Mouse (Mus musculus): ENCODE results near the gene B3glct. TPM values are rescaled to one million over a fixed set of nuclear protein-coding genes. Genes with fewer than 3 reads are reported as not detected.

Gene B3glct
- polyA plus RNA-seq, 1 experiment from 2014 or later = 13.6 TPM

DNA sequence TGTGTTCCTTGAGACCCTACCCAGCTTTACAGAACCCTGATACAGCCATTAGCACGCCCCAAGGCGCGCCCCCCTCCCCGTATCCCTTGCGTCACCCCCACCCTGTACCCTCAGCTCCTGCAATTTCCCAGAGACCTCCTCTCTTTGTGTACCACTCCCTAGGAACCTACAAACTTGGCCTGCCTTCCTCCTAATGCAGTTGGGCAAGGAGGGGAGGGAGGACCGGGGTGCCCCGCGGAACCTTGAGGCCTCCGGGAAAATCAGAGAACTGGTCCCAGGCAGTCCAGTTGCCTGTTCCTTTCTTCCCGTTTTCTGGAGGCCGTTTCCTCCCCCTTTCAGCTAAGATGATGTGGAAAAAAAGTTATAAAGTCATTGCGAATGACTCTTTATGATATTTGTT, 1.3 kb downstream of the B3glct start:
- peak overlapping the region; percentile 74 for H3K4me3 ChIP-seq
- no peaks in the 10 kb centered on the region for H3K9me3 ChIP-seq
- no peak overlapping the region for H3K27ac ChIP-seq
- no peaks in the 10 kb centered on the region for H3K27me3 ChIP-seq
- ATAC-seq (ENCODE audit: insufficient number of reproducible peaks, low FRiP score, low TSS enrichment, low read depth) = no peak
- no peak overlapping the region for H3K9ac ChIP-seq
- no peaks in the 10 kb centered on the region for H3K36me3 ChIP-seq
- peaks cover 13% of the 10 kb centered on the region for H3K4me1 ChIP-seq
- WGBS = 11% methylated on average over 12 of the region's 12 CpGs
- peak overlapping the region; percentile 96 for H3K4me2 ChIP-seq

GRCm38 (mm10) chr5:149679886-149680285, 1.9 kb downstream of the B3glct start:
- WGBS = 42% methylated on average over 7 of the region's 7 CpGs

GRCm38 (mm10) chr5:149680946-149681345, 2.9 kb downstream of the B3glct start:
- Histone ChIP-seq H3K4me2 (no peak overlapping the region), H3K4me3 (no peak overlapping the region), H3K9ac (no peak overlapping the region), H3K27me3 (no peaks in the 10 kb centered on the region), H3K9me3 (no peaks in the 10 kb centered on the region), H3K4me1 (peaks cover 13% of the 10 kb centered on the region), H3K36me3 (no peaks in the 10 kb centered on the region), H3K27ac (no peak overlapping the region)
- WGBS = 29% methylated on average over 5 of the region's 5 CpGs
- ATAC-seq (ENCODE audit: insufficient number of reproducible peaks, low FRiP score, low TSS enrichment, low read depth) = no peak

More at GRCm38 (mm10) chr5:149679886-149680285, 1.9 kb downstream of the B3glct start:
- no peak for ATAC-seq (ENCODE audit: insufficient number of reproducible peaks, low FRiP score, low TSS enrichment, low read depth)
- Histone ChIP-seq H3K4me1 (peaks cover 13% of the 10 kb centered on the region), H3K9me3 (no peaks in the 10 kb centered on the region), H3K27me3 (no peaks in the 10 kb centered on the region), H3K4me3 (no peak overlapping the region), H3K27ac (no peak overlapping the region), H3K36me3 (no peaks in the 10 kb centered on the region), H3K9ac (no peak overlapping the region), H3K4me2 (0 out of 2 replicates have a peak overlapping the region, but pooled peaks have one; percentile 96)

DNA sequence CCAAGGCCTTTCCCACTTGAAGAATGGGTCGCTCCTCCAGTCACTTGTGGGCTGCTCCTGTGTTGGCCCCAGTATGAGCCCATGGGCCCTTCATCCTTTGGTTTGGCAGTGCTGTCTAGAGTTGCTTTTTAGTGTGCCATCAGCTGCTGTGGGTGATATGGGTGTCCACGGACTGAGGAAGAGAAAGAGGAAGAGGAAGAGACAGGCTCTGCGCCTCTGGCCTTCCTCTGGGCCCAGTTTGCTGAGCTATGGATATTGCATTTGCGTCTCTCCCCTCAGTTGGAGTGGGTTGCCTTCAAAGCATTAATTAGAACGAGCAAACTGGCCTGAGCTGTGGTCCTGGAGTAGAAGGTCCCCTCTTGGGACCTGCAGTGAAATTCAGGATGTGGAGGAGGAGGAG, 11.8 kb downstream of the B3glct start:
- H3K27me3 ChIP-seq = no peaks in the 10 kb centered on the region
- H3K4me2 ChIP-seq = no peak overlapping the region
- no peak overlapping the region for H3K27ac ChIP-seq
- no peak for ATAC-seq (ENCODE audit: insufficient number of reproducible peaks, low FRiP score, low TSS enrichment, low read depth)
- no peaks in the 10 kb centered on the region for H3K9me3 ChIP-seq
- no peak overlapping the region for H3K9ac ChIP-seq
- H3K4me1 ChIP-seq = 0 out of 2 replicates have a peak, but pooled peaks cover 4% of the 10 kb centered on the region
- 63% methylated on average over 5 of the region's 5 CpGs for WGBS
- no peak overlapping the region for H3K4me3 ChIP-seq
- no peaks in the 10 kb centered on the region for H3K36me3 ChIP-seq

DNA sequence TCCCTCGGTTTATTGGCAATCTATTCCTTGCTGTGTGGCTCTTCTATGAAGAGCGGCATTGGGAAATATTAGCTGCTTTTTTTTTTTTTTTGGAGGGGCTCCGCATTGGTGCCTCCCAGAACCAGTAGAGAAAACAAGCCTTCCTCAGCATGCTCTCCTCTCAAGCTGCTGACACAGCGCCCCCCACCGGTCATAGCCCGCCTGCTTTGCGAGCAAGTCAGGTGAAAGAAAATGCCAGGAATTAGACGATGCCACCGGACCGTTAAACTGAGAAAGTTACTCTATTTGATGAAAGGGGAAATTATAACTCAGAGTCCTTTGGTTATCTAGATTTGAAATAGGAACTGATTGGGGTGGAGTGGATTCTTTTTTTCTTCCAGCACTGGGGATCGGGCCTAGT, 14.5 kb downstream of the B3glct start:
- Histone ChIP-seq H3K4me1 (0 out of 2 replicates have a peak, but pooled peaks cover 4% of the 10 kb centered on the region), H3K4me2 (no peak overlapping the region), H3K27me3 (no peaks in the 10 kb centered on the region), H3K9ac (no peak overlapping the region), H3K9me3 (no peaks in the 10 kb centered on the region), H3K4me3 (no peak overlapping the region), H3K27ac (no peak overlapping the region), H3K36me3 (no peaks in the 10 kb centered on the region)
- WGBS = 71% methylated on average over 11 of the region's 11 CpGs
- ATAC-seq (ENCODE audit: insufficient number of reproducible peaks, low FRiP score, low TSS enrichment, low read depth) = no peak

GRCm38 (mm10) chr5:149693200-149693599, 15.2 kb downstream of the B3glct start:
- Histone ChIP-seq H3K4me3 (no peak overlapping the region), H3K27ac (no peak overlapping the region), H3K36me3 (no peaks in the 10 kb centered on the region), H3K4me1 (0 out of 2 replicates have a peak, but pooled peaks cover 4% of the 10 kb centered on the region), H3K9ac (no peak overlapping the region), H3K27me3 (no peaks in the 10 kb centered on the region), H3K4me2 (no peak overlapping the region), H3K9me3 (no peaks in the 10 kb centered on the region)
- no peak for ATAC-seq (ENCODE audit: insufficient number of reproducible peaks, low FRiP score, low TSS enrichment, low read depth)
- WGBS = 83% methylated on average over 2 of the region's 2 CpGs

GRCm38 (mm10) chr5:149693968-149694367, 15.9 kb downstream of the B3glct start:
- ATAC-seq (ENCODE audit: insufficient number of reproducible peaks, low FRiP score, low TSS enrichment, low read depth) = no peak
- no peak overlapping the region for H3K4me2 ChIP-seq
- no peak overlapping the region for H3K27ac ChIP-seq
- H3K36me3 ChIP-seq = no peaks in the 10 kb centered on the region
- no peak overlapping the region for H3K9ac ChIP-seq
- WGBS = 83% methylated on average over 3 of the region's 3 CpGs
- H3K9me3 ChIP-seq = no peaks in the 10 kb centered on the region
- H3K27me3 ChIP-seq = no peaks in the 10 kb centered on the region
- 0 out of 2 replicates have a peak, but pooled peaks cover 4% of the 10 kb centered on the region for H3K4me1 ChIP-seq
- no peak overlapping the region for H3K4me3 ChIP-seq

GRCm38 (mm10) chr5:149695077-149695750, 17.2 kb downstream of the B3glct start:
- Histone ChIP-seq H3K36me3 (no peaks in the 10 kb centered on the region), H3K4me2 (no peak overlapping the region), H3K9me3 (no peaks in the 10 kb centered on the region), H3K9ac (no peak overlapping the region), H3K27ac (no peak overlapping the region), H3K4me1 (0 out of 2 replicates have a peak, but pooled peaks cover 4% of the 10 kb centered on the region), H3K27me3 (no peaks in the 10 kb centered on the region), H3K4me3 (no peak overlapping the region)
- WGBS = 80% methylated on average over 18 of the region's 18 CpGs
- no peak for ATAC-seq (ENCODE audit: insufficient number of reproducible peaks, low FRiP score, low TSS enrichment, low read depth)

- ATAC-seq (ENCODE audit: insufficient number of reproducible peaks, low FRiP score, low TSS enrichment, low read depth) = no peak
These were observed 24.7 kb downstream of the B3glct start for GRCm38 (mm10) chr5:149702770-149703169.

GRCm38 (mm10) chr5:149711545-149711944, 33.5 kb downstream of the B3glct start:
- Histone ChIP-seq H3K36me3 (peaks cover 4% of the 10 kb centered on the region; the same call in 1 of the 2 replicates), H3K27ac (no peak overlapping the region), H3K4me2 (no peak overlapping the region), H3K4me3 (no peak overlapping the region), H3K9ac (no peak overlapping the region), H3K27me3 (no peaks in the 10 kb centered on the region), H3K9me3 (peaks cover 2% of the 10 kb centered on the region; the same call in 1 of the 2 replicates), H3K4me1 (peaks cover 11% of the 10 kb centered on the region)
- WGBS = 93% methylated on average over 4 of the region's 4 CpGs
- no peak for ATAC-seq (ENCODE audit: insufficient number of reproducible peaks, low FRiP score, low TSS enrichment, low read depth)

More at GRCm38 (mm10) chr5:149702770-149703169, 24.7 kb downstream of the B3glct start:
- H3K4me3 ChIP-seq = no peak overlapping the region
- no peak overlapping the region for H3K27ac ChIP-seq
- H3K9ac ChIP-seq = no peak overlapping the region
- no peaks in the 10 kb centered on the region; the same call in 1 of the 2 replicates for H3K9me3 ChIP-seq
- H3K36me3 ChIP-seq = 0 out of 2 replicates have a peak, but pooled peaks cover 3% of the 10 kb centered on the region
- no peaks in the 10 kb centered on the region for H3K27me3 ChIP-seq
- no peaks in the 10 kb centered on the region for H3K4me1 ChIP-seq
- no peak overlapping the region for H3K4me2 ChIP-seq

- no peak overlapping the region for H3K9ac ChIP-seq
- no peak overlapping the region for H3K27ac ChIP-seq
- H3K36me3 ChIP-seq = no peaks in the 10 kb centered on the region
- H3K9me3 ChIP-seq = peaks cover 2% of the 10 kb centered on the region; the same call in 1 of the 2 replicates
- no peak for ATAC-seq (ENCODE audit: insufficient number of reproducible peaks, low FRiP score, low TSS enrichment, low read depth)
- H3K4me2 ChIP-seq = no peak overlapping the region
- 48% methylated on average over 11 of the region's 11 CpGs for WGBS
- peaks cover 11% of the 10 kb centered on the region for H3K4me1 ChIP-seq
- no peak overlapping the region for H3K4me3 ChIP-seq
- no peaks in the 10 kb centered on the region for H3K27me3 ChIP-seq
These were observed 35.2 kb downstream of the B3glct start for GRCm38 (mm10) chr5:149713170-149713774.

DNA sequence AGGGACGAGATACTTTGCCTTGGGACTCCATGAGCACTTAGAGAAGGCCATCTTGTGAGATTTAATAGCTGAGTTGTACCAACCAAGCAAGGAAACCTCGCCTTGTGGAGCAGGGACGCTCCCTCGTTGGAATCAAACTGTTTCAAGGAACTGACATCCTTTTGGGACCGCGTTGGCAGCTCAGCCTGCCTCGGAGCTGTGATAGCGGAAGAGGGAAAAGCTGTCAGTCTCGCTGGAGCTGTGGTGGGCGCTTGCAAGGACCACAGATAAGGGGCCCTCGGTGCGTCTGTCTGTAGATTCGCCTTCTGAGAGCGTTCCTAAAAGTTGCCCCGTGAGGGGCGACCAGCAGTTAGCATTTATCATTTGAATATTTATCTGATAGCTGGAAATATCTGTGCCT, 35.8 kb downstream of the B3glct start:
- H3K9ac ChIP-seq = no peak overlapping the region
- H3K4me3 ChIP-seq = no peak overlapping the region
- no peak overlapping the region for H3K4me2 ChIP-seq
- H3K9me3 ChIP-seq = peaks cover 1% of the 10 kb centered on the region; the same call in 1 of the 2 replicates
- H3K27ac ChIP-seq = no peak overlapping the region
- WGBS = 81% methylated on average over 16 of the region's 16 CpGs
- H3K4me1 ChIP-seq = peaks cover 11% of the 10 kb centered on the region
- H3K36me3 ChIP-seq = no peaks in the 10 kb centered on the region
- ATAC-seq (ENCODE audit: insufficient number of reproducible peaks, low FRiP score, low TSS enrichment, low read depth) = no peak
- H3K27me3 ChIP-seq = no peaks in the 10 kb centered on the region

All from limb, embryonic 15.5 days (tissue).